Mouse (Mus musculus): ENCODE data around the gene Efna1.

Efna1 gene

GRCm38 (mm10) chr3:89244982-89245687, 35.8 kb downstream of the Efna1 start:
- no peak for DNase-seq (ENCODE audit: low read depth in 1 of 2, low spot score in 2 of 2)

DNA sequence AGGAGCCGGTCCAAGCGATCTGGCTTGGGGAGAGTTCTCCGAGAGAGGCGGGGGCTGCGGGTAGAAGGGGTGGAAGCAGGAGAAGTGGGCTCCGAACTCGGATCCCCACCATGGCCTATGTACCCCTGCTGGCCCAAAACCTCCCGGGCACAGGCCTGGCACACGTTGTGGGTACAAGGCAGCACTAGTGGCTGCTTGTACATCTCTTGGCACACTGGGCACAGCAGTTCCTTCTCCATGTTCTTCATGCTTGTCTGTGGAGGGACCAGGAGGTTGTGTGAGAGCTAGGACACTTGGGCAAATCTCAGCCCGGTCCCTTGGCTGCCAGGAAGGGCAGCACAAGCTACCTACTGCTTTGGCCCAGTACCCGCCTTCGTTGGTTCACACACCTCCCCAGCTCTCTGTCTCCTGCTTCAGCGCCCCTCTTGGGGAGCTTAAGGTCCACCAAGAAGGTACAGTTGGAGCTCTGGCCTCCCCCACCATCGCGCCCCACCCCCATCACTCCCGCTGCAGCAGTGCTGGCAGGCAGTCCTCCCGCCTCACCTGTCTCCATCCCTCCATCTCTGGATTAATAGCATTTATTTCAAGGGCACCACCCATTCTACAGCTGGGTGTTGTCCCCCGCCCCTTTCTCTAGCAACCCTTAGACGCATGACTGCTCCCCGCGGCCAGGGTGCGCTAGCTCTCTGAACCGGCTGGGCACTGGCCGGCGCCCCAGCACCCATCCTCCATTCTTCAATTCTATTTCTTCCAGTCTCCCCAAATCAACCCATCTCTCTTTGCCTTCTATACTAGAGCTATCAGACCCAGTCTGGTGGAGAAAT, 36.6 kb downstream of the Efna1 start:
- DNase-seq (ENCODE audit: low read depth in 1 of 2, low spot score in 2 of 2) = no peak

DNA sequence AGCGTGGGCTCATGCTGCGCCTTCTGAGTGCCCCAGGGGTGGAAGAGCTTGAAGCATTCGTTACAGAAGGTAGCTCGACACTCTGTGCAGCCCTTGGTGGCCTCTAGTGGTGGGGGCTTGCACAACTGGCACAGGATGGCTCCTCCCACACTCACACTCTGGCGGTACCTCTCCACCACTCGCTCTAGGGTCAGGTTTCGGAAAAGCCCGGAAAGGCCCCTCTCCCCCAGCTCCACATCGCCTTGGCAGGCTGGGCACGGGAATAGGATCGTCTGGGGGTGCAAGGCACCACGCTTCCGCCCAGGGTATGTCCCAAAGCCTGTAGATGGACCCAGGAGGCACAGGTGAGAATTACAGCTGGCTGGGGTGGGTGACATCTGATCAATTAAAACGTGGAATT, 37.3 kb downstream of the Efna1 start:
- no peak for DNase-seq (ENCODE audit: low read depth in 1 of 2, low spot score in 2 of 2)

- peak; percentile 53 to 73 for DNase-seq (ENCODE audit: low read depth in 1 of 2, low spot score in 2 of 2)
Measured at GRCm38 (mm10) chr3:89242331-89242895, 38.5 kb downstream of the Efna1 start.

DNA sequence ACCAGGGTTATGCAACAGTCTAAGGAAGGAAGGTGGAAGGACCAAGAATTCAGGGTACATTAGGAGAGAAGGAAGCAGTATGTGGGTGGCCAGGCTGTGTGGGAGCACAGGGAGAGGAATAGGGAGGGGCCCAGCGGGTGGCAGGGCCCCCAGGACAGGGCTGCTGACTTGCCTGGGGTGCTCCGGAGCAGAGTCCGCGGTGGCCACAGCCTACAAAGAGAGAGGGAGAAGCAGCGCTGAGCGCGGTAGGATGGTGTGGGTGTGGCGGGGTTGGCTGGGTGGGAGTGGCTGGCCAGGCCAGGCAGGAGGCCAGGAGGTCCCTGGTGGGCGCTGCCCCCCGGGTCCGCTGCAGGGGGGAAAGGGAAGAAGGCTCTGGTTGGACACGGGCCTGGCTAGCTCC, 42.4 kb downstream of the Efna1 start:
- DNase-seq (ENCODE audit: low read depth in 1 of 2, low spot score in 2 of 2) = no peak

DNA sequence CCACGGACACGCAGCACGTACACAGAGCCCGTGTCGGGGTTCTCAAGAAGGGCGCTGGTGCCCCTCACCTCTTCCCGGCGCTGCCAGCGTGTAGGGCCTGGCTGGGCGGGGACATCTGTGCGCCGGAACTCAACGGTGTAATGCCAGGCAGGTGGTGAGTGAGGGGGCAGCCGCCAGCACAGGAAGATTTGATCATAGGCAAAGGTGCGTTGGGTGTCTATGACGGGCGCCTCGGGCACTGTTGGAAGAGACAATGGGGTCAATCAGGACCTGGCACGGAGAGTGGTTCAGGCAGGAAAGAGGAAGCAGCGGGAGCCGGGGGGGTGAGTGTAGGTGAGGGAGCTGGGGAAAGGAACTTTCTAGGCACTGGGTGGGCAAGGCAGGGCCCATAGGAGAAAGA, 43.3 kb downstream of the Efna1 start:
- no peak for DNase-seq (ENCODE audit: low read depth in 1 of 2, low spot score in 2 of 2)

- no peak for DNase-seq (ENCODE audit: low read depth in 1 of 2, low spot score in 2 of 2)
Measured at GRCm38 (mm10) chr3:89236516-89236915, 44.4 kb downstream of the Efna1 start.

DNA sequence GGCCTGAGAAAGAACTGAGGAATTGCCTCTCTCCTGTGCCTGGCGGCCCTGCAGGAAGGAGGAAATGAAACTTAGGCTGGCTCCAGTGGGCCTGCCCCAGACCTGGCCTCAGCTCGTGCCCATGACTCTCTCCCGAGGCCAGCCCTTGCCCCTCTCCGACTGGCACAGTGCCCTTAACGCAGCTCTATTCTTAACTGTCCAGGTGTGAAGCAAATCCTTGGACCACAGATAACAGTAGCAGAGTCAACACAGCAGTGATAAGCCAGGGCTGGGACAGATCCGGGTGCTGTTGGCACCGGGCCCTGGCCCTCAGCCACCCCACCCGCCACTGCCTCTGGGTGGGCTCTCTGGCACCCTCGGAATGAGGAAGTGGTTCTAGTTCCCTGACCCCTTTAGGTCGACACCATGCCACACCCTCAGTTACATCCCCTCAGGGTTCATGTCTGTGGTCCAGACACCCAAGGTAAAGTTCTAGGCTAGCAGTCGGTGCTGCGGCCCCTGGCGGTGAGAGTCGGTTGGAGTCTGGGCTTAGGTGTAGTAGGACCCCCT, 47.3 kb downstream of the Efna1 start:
- peak; percentile 52 to 61 for DNase-seq (ENCODE audit: low read depth in 1 of 2, low spot score in 2 of 2)

GRCm38 (mm10) chr3:89232614-89233013, 48.3 kb downstream of the Efna1 start:
- no peak for DNase-seq (ENCODE audit: low read depth in 1 of 2, low spot score in 2 of 2)

DNA sequence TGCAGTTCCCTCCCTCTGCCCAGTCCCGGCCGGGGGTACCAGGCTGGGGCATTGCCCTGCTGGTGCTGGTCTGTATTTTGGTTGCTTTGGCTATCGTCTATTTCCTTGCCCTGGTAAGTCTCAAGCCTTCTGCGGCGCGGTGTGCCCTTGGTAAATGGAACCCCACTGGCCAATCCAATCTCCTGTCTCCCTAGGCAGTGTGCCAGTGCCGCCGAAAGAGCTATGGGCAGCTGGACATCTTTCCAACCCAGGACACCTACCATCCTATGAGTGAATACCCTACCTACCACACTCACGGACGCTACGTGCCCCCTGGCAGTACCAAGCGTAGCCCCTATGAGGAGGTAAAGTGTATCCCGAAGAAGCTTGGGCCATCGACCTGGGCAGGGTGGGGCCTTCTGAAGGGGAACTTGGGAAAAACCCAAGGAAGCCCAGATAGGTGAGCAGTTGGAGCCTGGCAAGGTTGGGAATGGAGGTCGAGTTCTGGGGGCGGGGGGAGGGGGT, 49.1 kb downstream of the Efna1 start:
- DNase-seq (ENCODE audit: low read depth in 1 of 2, low spot score in 2 of 2) = no peak

DNA sequence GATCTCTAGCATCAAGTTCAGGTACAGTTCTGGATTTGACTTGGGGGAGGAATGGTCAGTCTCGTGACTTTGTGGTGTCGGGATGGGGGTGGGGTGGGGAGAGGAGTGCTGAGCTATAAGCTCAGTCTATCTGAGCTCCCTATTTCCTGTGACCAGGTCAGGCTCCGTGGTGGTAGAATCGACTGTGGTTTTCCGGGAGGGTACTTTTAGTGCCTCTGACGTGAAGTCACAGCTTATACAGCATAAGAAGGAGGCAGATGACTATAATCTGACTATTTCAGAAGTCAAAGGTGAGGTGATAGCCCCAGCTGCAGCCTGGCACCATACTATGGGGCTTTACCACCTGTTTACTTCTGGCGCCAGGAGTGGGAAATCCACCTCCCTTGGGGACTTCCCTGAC, 49.6 kb downstream of the Efna1 start:
- DNase-seq (ENCODE audit: low read depth in 1 of 2, low spot score in 2 of 2) = no peak

- DNase-seq (ENCODE audit: low read depth in 1 of 2, low spot score in 2 of 2) = no peak
Measured at GRCm38 (mm10) chr3:89230561-89230960, 50.4 kb downstream of the Efna1 start.

GRCm38 (mm10) chr3:89229276-89229675, 51.7 kb downstream of the Efna1 start:
- no peak for DNase-seq (ENCODE audit: low read depth in 1 of 2, low spot score in 2 of 2)

DNA sequence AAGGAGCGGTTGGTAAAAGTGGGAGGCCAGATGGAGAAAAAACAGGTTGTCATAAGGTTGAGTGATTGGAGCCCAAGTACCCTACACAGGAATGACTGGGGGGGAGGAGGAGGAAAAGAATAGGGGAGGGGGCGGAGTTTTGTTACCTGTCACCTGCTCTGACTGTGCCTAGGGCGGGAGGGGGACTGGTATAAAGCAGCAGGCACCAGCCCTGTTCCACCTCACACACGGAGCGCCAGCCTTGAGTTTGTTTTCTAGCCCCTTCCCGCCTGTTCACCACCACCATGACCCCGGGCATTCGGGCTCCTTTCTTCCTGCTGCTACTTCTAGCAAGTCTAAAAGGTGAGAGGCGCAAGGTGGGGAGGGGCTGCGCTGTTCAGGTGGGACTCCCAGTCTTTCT, 52.1 kb downstream of the Efna1 start, which contains the start of gene Muc1:
Gene Muc1, plus strand, starts transcription at position 222 of the 400 bp plus-strand sequence.
- DNase-seq (ENCODE audit: low read depth in 1 of 2, low spot score in 2 of 2) = no peak

DNA sequence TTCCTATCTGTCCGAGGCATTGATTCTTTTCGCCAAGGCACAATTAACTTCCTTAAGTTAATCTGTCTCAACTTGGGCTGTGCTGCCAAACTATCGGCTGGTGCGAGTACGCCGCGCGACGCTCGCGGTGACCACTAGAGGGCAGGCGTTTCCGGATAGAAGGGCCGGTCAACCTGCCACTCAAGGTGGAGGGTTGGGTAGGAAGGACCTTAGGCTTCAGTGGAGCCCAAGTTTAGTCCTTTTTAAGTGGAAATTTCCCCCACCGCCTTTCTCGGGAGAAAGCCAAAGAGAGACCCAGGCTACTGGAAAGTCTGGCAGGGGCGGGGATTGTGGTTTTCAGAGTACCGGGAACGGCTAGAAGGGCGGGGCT, 52.8 kb downstream of the Efna1 start:
- DNase-seq (ENCODE audit: low read depth in 1 of 2, low spot score in 2 of 2) = peak; percentile 58 to 80

DNA sequence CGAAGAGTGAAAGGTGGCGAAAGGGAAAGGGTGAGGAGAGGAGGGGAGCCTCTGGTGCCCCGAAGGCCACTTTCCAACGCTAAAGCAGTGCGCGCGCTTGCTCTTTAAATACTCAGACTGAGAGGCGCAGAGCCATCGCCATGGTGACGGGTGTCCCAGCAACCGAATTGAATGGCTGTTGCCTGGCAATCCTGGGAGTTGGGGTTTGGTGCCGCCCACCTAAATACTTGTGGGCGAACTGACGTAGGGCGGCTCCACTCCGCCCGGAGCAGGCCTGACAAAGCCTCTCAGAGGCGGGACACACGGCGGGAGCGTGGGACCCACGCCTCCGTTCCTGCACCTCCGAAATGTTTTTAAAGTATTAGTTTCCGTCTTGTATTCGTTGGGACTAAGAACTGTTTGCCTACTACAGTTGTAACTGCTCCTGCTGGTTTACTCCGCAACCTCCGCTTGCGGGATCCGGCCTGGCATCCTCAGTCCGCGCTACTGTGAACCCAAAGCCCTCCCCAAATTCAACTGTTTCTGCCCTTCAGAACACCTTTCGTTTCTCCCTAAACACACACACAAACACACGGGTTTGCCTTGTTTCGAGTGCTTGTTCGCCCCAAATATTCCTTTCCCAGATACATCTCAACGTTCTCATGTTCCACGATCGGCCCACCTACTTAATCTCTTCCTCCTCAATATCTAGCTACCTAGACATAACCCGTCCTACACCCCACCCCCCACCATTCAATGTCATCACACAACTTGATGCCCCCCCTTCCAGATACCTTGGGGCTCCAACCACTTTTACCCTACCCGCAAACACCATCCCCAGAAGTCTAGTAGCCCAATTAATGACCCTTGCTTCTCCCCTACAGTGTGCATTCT, 53.4 kb downstream of the Efna1 start:
- peak in 1 of 2 experiments; percentile 39 for DNase-seq (ENCODE audit: low read depth in 1 of 2, low spot score in 2 of 2)

DNA sequence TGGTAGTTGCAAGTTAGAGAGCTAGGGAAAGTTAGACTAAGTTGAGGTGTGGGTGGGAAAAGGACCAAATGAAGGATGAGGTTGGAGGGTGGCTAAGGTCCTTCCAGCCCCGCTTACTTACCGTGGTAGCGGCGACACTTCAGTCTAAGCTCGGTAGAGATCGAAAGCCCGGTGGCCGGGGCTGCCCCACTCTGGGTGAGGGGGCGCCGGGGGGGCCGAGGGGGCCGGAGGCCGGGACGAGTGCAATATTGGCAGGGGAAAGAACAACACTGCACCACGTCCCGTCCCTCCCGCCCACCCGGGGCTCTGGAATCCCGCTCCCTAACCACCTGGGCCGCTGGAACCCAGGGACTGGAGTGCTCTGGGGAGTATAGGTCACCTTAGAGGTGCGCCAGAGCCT, 54.0 kb downstream of the Efna1 start, which contains the start of gene Mtx1:
Gene Mtx1, minus strand, starts transcription at position 189 of the 400 bp plus-strand sequence.
- no peak for DNase-seq (ENCODE audit: low read depth in 1 of 2, low spot score in 2 of 2)

DNA sequence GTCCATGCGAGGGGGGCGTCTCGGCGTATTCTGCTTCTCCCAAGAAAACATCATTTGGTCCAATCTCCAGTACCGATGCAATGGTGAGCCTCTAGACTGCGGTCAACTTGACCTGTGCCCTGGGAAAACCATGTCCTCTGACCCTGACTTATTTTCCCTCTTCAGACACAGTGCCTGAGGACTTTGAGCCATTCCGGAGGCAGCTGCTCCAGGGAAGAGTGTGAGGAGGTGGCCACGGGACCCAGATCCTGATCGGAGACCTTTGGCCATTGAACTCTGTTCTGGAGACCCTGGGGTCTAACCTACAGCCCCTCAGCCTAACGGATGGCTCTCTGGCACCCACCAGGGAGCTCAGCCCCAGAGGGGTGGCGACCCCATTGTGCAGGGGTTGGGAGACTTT, 54.6 kb downstream of the Efna1 start:
- no peak for DNase-seq (ENCODE audit: low read depth in 1 of 2, low spot score in 2 of 2)

DNA sequence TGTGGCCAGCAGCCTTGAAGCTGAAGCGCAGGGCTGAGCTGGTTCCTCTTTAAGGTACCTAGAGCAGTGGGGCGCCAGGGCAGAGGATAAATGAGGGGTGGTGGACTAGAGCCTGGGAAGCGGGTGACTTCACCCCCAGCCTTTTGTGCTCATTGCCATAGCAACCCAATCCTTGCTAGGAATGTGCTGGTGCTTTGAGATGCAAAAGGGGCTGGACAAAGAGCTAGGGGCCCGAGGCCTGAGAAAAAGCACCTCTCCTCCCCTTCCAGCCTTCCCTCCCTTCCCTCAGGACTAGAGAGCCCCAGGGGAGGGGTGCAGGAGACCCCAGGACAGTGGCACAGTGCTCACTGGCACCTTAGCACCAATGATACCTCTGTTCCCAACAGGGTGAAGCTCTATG, 55.0 kb downstream of the Efna1 start:
- DNase-seq (ENCODE audit: low read depth in 1 of 2, low spot score in 2 of 2) = no peak

DNA sequence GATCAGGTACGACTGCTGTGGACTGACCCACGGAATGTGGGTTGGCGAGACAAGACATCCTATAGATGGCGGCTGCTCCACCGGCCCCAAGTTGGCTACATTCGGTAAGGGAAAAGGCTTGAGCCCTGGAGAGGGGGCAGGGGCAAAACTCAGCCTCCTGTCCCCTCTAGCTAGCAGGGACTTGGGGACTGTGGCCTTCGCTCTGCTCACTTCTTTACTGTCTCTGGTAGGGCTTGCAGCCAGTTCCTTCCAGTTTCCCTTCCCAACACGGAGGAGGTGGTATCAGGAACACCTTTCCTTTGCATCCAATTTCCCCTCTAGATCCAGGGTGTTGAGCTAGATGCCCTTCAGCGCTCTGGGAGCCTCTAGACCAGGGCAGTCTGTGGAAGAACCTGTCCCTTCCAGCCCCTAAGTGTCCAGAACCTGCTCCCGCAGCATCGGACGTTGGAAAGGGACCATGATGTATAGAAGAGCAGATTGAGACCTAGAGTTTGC, 55.6 kb downstream of the Efna1 start:
- no peak for DNase-seq (ENCODE audit: low read depth in 1 of 2, low spot score in 2 of 2)
